Mouse (Mus musculus) CD4-positive, CD25-positive, alpha-beta regulatory T cell, adult 2 months (primary cell): ENCODE data around the gene 2210016F16Rik.
"Not testable (repeated sequence)": the region's sequence is repeated elsewhere in the genome, so short reads cannot be mapped to it uniquely, and the experiment has no call there.

Source experiments
- DNase-seq: peaks from one replicate; pipeline ENCODE4 v3.0.0-alpha.2; 2012; ENCODE audit warnings: low read depth, low spot score

Gene 2210016F16Rik

GRCm38 (mm10) chr13:58373153-58373470 is 11.9 kb downstream of the 2210016F16Rik start:
- DNase-seq = no peak

GRCm38 (mm10) chr13:58372278-58373152 is 12.5 kb downstream of the 2210016F16Rik start:
- DNase-seq = no peak

GRCm38 (mm10) chr13:58368835-58369234 is 16.2 kb downstream of the 2210016F16Rik start:
- no peak for DNase-seq

GRCm38 (mm10) chr13:58367641-58368040 is 17.4 kb downstream of the 2210016F16Rik start:
- DNase-seq = no peak

- no peak for DNase-seq
Measured at GRCm38 (mm10) chr13:58366373-58366772, 18.7 kb downstream of the 2210016F16Rik start.

- DNase-seq = not testable (repeated sequence)
Measured at GRCm38 (mm10) chr13:58365179-58365578, 19.8 kb downstream of the 2210016F16Rik start.

- DNase-seq = no peak
Measured at GRCm38 (mm10) chr13:58364353-58365175, 20.5 kb downstream of the 2210016F16Rik start.

- no peak for DNase-seq
Measured at GRCm38 (mm10) chr13:58359304-58359653, 25.7 kb downstream of the 2210016F16Rik start.

GRCm38 (mm10) chr13:58358629-58359303 is 26.3 kb downstream of the 2210016F16Rik start, which contains the start of gene Kif27:
TSS of gene Kif27 (minus strand) at chr13:58359122.
- peak; percentile 97 for DNase-seq

- DNase-seq = no peak
Measured at GRCm38 (mm10) chr13:58352996-58353395, 32.0 kb downstream of the 2210016F16Rik start.

GRCm38 (mm10) chr13:58350606-58351005 is 34.4 kb downstream of the 2210016F16Rik start:
- DNase-seq = no peak

- no peak for DNase-seq
Measured at GRCm38 (mm10) chr13:58344505-58344904, 40.5 kb downstream of the 2210016F16Rik start.

GRCm38 (mm10) chr13:58337456-58337855 is 47.6 kb downstream of the 2210016F16Rik start:
- no peak for DNase-seq

- DNase-seq = no peak
Measured at GRCm38 (mm10) chr13:58334116-58334515, 50.9 kb downstream of the 2210016F16Rik start.
